Mouse (Mus musculus) forebrain, embryonic 10.5 days (tissue): ENCODE data around the gene Nt5c2. TPM values are rescaled to one million over a fixed set of nuclear protein-coding genes. Genes with fewer than 3 reads are reported as not detected.
"Not testable (repeated sequence)": the region's sequence is repeated elsewhere in the genome, so short reads cannot be mapped to it uniquely, and the experiment has no call there.

Source experiments
- DNase-seq: peaks from one replicate; pipeline ENCODE4 v3.0.0-alpha.2; 2017; ENCODE audit warnings: low spot score; ENCODE audit errors: extremely low spot score
- H3K27ac ChIP-seq: fragments of 300-500 bp; sonication (generic); 2 replicates; pipeline ENCODE4 v1.5.1; 2016; ENCODE audit warnings: mild to moderate bottlenecking
- H3K27me3 ChIP-seq: fragments of 300-500 bp; sonication (generic); 2 replicates; pipeline ENCODE4 v1.6.1; 2016; ENCODE audit warnings: mild to moderate bottlenecking; ENCODE audit not compliant: poor library complexity, severe bottlenecking
- H3K36me3 ChIP-seq: fragments of 300-500 bp; sonication (generic); replicated peaks from 2 replicates; pipeline ENCODE4 v1.6.1; 2016; ENCODE audit warnings: mild to moderate bottlenecking, moderate library complexity
- H3K4me1 ChIP-seq: fragments of 300-500 bp; sonication (generic); 2 replicates; pipeline ENCODE4 v1.6.1; 2016
- H3K4me3 ChIP-seq: fragments of 300-500 bp; sonication (generic); 2 replicates; pipeline ENCODE4 v1.5.1; 2016; ENCODE audit warnings: mild to moderate bottlenecking, moderate library complexity
- H3K9me3 ChIP-seq: fragments of 300-500 bp; sonication (generic); 2 replicates; pipeline ENCODE4 v1.6.1; 2016; ENCODE audit warnings: mild to moderate bottlenecking, moderate library complexity
- WGBS: fragments of 180-500 bp; shearing (Covaris S2); methylation state at CpG from one replicate; pipeline ENCODE4 v1.1.7; 2016; 5-methylcytosine and 5-hydroxymethylcytosine counted together
- polyA plus RNA-seq: library from polyadenylated mRNA; unstranded; fragments of >200 nt; fragmentation: Nextera tagmentation; extraction: Ambion mirVana; gene quantifications from 2 replicates; pipeline ENCODE4 v1.2.1, GENCODE M21; 2016

The Nt5c2 gene
- polyA plus RNA-seq, 1 experiment from 2014 or later = 71.1 TPM

GRCm38 (mm10) chr19:47014159-47014446 is 850 bp downstream of the Nt5c2 start:
- peak overlapping the region; percentile 52; the same call in 1 of the 2 replicates for H3K27ac ChIP-seq
- H3K4me1 ChIP-seq = peaks cover 43% of the 10 kb centered on the region
- DNase-seq = no peak
- H3K36me3 ChIP-seq = no peaks in the 10 kb centered on the region
- peak overlapping the region; percentile 57 for H3K4me3 ChIP-seq
- WGBS = under 1% methylated on average over 11 of the region's 11 CpGs
- H3K27me3 ChIP-seq = peaks cover 68% of the 10 kb centered on the region
- H3K9me3 ChIP-seq = no peaks in the 10 kb centered on the region

DNA sequence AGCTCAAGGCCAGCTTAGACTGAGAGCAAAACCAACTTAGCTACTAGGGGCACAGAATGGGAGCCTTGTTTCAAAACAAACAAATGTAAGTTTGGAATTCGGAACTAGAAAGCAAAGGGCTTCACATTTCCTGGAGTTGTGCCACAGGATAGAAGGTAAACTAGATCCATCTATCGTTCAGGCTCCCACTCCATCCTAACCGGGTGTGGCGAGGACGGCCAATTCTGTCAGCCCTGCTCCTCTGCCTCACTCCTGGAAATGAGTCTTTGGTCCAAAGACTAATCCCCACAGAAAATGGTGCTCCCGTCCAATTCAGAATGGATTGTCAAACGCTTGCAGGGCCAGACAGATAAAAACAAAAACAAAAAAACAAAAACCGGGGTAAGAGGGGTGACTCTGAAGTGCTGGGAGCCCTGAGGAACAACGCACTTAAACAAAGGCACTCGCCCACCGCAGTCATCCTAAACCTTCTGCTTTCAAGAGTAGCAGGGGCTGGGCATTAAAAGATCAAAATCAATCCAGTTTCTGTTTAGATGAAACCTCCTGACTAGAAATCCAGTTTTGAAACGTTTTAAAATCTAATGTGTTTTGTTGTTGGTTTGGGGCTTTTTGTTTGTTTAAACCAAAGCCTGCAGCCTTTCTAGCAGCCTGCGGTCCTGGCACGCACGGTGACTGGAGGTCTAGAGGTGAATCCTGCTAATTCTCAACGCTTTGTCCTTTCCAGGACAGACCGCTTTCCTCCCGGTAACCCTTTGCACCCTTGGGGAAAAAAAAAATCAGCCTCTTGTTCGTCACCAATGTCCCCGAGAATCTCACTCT is 1.4 kb downstream of the Nt5c2 start:
- peak overlapping the region; percentile 52; the same call in 1 of the 2 replicates for H3K27ac ChIP-seq
- H3K4me1 ChIP-seq = peaks cover 40% of the 10 kb centered on the region
- H3K4me3 ChIP-seq = peak overlapping the region; percentile 57
- WGBS = 10% methylated on average over 20 of the region's 20 CpGs
- no peaks in the 10 kb centered on the region for H3K36me3 ChIP-seq
- H3K9me3 ChIP-seq = no peaks in the 10 kb centered on the region
- H3K27me3 ChIP-seq = peaks cover 67% of the 10 kb centered on the region
- DNase-seq = no peak

DNA sequence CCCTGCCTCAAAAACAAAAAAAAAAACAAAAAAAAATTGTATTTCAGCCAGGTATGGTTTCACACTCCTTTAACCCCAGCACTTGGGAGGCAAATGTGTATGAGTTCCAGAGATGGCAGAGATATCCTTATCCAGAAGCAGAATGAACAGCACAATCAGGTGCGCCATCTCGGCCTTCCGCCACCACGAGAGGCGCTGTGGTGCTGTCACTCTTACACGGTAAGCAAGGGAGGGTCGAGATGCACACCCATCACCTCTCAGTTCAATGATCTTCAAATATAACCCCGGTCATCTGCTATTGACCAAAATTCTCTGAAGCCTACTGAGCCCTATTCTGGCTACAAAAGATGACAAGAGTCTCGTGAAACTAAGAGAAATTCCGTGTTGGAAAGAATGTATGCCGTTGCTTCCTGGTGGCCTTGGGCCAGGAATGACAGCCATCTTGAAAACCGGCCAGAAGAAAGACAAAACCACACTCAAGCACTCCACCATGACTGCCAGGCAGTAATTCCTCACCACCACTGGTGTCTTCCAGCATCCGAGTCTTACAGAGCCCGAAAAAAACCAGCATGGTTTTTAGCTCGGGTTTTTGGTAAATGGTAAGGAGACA is 2.3 kb downstream of the Nt5c2 start:
- no peak overlapping the region for H3K27ac ChIP-seq
- H3K36me3 ChIP-seq = no peaks in the 10 kb centered on the region

GRCm38 (mm10) chr19:47009943-47010342 is 5.0 kb downstream of the Nt5c2 start:
- H3K36me3 ChIP-seq = no peaks in the 10 kb centered on the region
- no peak for DNase-seq
- 94% methylated on average over 5 of the region's 5 CpGs for WGBS
- H3K27ac ChIP-seq = no peak overlapping the region
- no peak overlapping the region for H3K4me3 ChIP-seq
- H3K9me3 ChIP-seq = no peaks in the 10 kb centered on the region
- peaks cover 15% of the 10 kb centered on the region for H3K4me1 ChIP-seq
- H3K27me3 ChIP-seq = peaks cover 36% of the 10 kb centered on the region

More for the DNA sequence above, 2.3 kb downstream of the Nt5c2 start:
- Histone ChIP-seq H3K4me3 (no peak overlapping the region), H3K4me1 (peaks cover 32% of the 10 kb centered on the region), H3K27me3 (peaks cover 62% of the 10 kb centered on the region), H3K9me3 (no peaks in the 10 kb centered on the region)
- no peak for DNase-seq
- WGBS = 92% methylated on average over 15 of the region's 15 CpGs

DNA sequence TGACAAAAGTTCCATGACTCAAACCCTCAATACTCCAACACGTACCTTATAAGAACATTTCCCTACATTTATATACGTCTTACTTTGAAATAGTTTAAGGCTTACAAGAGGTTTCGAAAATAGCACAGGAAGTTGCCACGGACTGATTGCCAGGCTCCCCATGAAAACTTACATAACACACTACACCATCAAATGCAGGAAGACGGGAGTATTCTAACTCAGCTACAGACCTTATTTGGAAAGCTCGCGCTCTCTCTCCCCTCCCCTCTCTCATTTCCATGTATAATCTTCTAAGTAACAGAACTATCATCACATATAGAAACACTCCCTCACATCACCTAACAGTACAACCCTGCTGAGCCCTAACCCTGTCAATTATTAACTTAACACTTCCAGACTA is 5.5 kb downstream of the Nt5c2 start:
- H3K36me3 ChIP-seq = no peaks in the 10 kb centered on the region
- WGBS = 93% methylated on average over 7 of the region's 7 CpGs
- no peak overlapping the region for H3K4me3 ChIP-seq
- H3K9me3 ChIP-seq = no peaks in the 10 kb centered on the region
- H3K4me1 ChIP-seq = peaks cover 10% of the 10 kb centered on the region
- no peak overlapping the region for H3K27ac ChIP-seq
- DNase-seq = no peak
- H3K27me3 ChIP-seq = peaks cover 30% of the 10 kb centered on the region

- no peaks in the 10 kb centered on the region for H3K27me3 ChIP-seq
- H3K4me3 ChIP-seq = no peak overlapping the region
- no peak overlapping the region for H3K27ac ChIP-seq
- DNase-seq = no peak
- WGBS = 2% methylated on average over 4 of the region's 4 CpGs
- H3K36me3 ChIP-seq = no peaks in the 10 kb centered on the region
- no peaks in the 10 kb centered on the region for H3K4me1 ChIP-seq
- H3K9me3 ChIP-seq = no peaks in the 10 kb centered on the region
These were observed 8.6 kb downstream of the Nt5c2 start for GRCm38 (mm10) chr19:47006321-47006720.

DNA sequence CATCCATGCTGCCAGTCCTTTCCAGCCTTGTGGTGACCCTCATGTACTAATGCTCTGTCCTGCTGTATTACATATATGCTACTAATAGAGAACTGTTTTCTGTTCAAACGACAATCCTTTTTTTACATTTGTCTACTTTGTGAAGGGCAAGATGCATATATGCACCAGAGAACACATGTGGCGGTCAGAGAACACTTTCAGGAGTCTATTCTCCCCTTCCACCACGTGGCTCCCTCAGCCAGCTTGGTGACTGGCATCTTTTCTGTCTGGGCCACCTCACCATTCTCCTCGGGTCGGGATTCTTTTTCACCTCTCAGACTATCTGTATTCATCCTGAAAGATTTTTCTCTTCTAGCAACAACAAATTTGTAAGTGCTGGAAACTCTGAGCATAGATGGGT is 9.1 kb downstream of the Nt5c2 start:
- DNase-seq = no peak

DNA sequence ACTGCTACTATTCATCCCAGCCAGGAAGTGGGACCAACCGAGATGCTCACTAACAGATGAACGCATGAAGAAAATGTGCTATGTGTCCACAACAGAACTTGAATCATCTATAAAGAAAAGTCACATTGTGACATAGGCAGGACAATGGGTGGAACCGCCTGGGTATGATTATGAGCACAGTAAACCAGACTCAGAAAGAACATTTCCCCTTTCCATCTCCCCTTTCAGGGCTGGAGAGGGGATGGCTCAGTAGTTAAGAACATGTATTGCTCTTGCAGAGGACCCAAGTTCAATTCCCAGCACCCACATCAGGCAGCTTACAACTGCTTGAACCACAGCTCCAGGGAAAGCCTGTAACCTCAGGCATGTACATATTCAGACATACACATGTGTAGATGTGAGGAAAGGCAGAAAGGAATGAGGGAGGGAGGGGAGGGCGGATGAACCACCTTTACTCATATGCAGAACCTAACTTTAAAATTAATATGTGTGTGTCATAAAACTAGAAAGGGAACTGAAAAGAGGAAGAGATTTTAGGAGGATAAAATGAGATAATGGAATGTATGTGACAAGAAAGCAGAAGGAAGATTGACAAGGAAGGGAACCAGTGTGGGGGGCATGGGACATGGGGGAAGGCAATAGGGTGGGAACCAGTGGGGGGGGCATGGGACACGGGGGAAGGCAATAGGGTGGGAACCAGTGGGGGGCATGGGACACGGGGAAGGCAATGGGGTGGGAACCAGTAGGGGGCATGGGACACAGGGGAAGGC is 11.0 kb downstream of the Nt5c2 start:
- no peak overlapping the region for H3K27ac ChIP-seq
- H3K9me3 ChIP-seq = no peaks in the 10 kb centered on the region
- no peaks in the 10 kb centered on the region for H3K36me3 ChIP-seq
- H3K27me3 ChIP-seq = no peaks in the 10 kb centered on the region
- H3K4me3 ChIP-seq = no peak overlapping the region
- 82% methylated on average over 6 of the region's 6 CpGs for WGBS
- DNase-seq = no peak
- no peaks in the 10 kb centered on the region for H3K4me1 ChIP-seq

More for the DNA sequence above, 9.1 kb downstream of the Nt5c2 start:
- no peaks in the 10 kb centered on the region for H3K27me3 ChIP-seq
- H3K9me3 ChIP-seq = no peaks in the 10 kb centered on the region
- 57% methylated on average over 5 of the region's 5 CpGs for WGBS
- no peaks in the 10 kb centered on the region for H3K4me1 ChIP-seq
- no peaks in the 10 kb centered on the region for H3K36me3 ChIP-seq
- no peak overlapping the region for H3K4me3 ChIP-seq
- no peak overlapping the region for H3K27ac ChIP-seq

GRCm38 (mm10) chr19:47000357-47000756 is 14.6 kb downstream of the Nt5c2 start:
- DNase-seq, H3K27ac ChIP-seq: not testable (repeated sequence)
- WGBS = 85% methylated on average over 3 of the region's 3 CpGs

DNA sequence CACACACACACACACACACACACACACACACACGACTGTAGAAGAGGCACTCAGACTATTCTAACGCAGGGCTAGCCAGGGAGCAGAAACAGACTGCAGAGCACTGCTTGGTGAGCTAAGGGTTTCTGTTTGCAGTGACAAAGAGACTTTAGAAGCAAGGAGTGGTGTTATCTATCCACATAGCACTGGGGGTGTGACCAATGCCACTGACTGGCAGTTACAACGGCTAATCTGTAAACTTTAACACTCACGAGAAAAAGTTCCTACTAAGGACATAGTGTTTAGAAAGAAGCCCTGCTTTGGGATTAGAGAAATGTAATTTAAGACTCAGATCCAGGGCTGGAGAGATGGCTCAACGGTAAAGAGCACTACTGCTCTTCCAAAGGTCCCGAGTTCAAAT is 15.2 kb downstream of the Nt5c2 start:
- no peak for DNase-seq
- H3K4me1 ChIP-seq = no peaks in the 10 kb centered on the region
- H3K9me3 ChIP-seq = no peaks in the 10 kb centered on the region
- H3K27ac ChIP-seq = no peak overlapping the region
- no peaks in the 10 kb centered on the region for H3K36me3 ChIP-seq
- no peaks in the 10 kb centered on the region for H3K27me3 ChIP-seq
- H3K4me3 ChIP-seq = no peak overlapping the region
- WGBS = 92% methylated on average over 6 of the region's 6 CpGs

More at GRCm38 (mm10) chr19:47000357-47000756, 14.6 kb downstream of the Nt5c2 start:
- not testable (repeated sequence) for H3K4me3 ChIP-seq, H3K27me3 ChIP-seq, H3K4me1 ChIP-seq, H3K36me3 ChIP-seq, H3K9me3 ChIP-seq

GRCm38 (mm10) chr19:46998953-46999352 is 16.0 kb downstream of the Nt5c2 start:
- no peak for DNase-seq
- WGBS = 89% methylated on average over 4 of the region's 4 CpGs
- Histone ChIP-seq H3K36me3 (no peaks in the 10 kb centered on the region), H3K27ac (no peak overlapping the region), H3K4me3 (no peak overlapping the region), H3K4me1 (no peaks in the 10 kb centered on the region), H3K27me3 (no peaks in the 10 kb centered on the region), H3K9me3 (no peaks in the 10 kb centered on the region)

DNA sequence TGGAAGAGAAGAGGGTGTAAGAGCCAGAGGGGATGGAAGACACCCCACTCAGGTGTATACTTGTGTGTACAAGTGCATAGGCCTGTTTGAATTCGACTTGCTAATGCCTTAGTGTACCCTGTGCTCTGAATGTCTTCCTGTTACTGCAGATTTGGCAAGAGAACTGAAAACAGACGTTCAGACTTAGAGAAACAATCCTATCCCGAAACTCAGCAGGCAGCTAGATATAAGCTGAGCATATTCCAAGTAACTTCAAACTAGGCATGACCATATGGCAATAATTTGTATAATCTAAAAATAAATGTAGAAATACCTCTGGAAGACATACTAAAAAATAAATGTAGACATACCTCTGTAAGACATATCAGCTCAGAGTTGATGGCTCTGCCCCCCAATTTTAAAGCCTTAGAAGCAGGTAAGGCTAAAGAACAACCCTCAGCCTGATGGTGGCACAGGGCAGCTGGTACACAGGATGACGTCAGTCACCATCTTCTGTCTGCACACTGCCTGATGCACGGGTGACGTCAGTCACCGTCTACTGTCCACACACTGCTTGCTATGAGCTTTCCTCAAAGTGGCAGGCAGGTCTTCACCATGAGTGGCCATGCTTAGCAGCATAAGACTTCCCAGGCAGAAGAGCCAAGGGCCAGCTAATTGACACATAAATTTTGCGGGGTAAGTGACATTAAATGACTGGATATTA is 16.6 kb downstream of the Nt5c2 start:
- Histone ChIP-seq H3K9me3 (no peaks in the 10 kb centered on the region), H3K27ac (no peak overlapping the region), H3K4me3 (no peak overlapping the region), H3K4me1 (no peaks in the 10 kb centered on the region), H3K36me3 (no peaks in the 10 kb centered on the region), H3K27me3 (no peaks in the 10 kb centered on the region)
- WGBS = 89% methylated on average over 8 of the region's 8 CpGs
- no peak for DNase-seq
